Mouse (Mus musculus) heart, adult 9 months (tissue): ENCODE results near the gene Clec2l.

Source experiments
- DNase-seq, 2 experiments: peaks; one replicate each; pipeline ENCODE4 v3.0.0; 2022; ENCODE audit warnings: low spot score in 2 of 2

The Clec2l gene

DNA sequence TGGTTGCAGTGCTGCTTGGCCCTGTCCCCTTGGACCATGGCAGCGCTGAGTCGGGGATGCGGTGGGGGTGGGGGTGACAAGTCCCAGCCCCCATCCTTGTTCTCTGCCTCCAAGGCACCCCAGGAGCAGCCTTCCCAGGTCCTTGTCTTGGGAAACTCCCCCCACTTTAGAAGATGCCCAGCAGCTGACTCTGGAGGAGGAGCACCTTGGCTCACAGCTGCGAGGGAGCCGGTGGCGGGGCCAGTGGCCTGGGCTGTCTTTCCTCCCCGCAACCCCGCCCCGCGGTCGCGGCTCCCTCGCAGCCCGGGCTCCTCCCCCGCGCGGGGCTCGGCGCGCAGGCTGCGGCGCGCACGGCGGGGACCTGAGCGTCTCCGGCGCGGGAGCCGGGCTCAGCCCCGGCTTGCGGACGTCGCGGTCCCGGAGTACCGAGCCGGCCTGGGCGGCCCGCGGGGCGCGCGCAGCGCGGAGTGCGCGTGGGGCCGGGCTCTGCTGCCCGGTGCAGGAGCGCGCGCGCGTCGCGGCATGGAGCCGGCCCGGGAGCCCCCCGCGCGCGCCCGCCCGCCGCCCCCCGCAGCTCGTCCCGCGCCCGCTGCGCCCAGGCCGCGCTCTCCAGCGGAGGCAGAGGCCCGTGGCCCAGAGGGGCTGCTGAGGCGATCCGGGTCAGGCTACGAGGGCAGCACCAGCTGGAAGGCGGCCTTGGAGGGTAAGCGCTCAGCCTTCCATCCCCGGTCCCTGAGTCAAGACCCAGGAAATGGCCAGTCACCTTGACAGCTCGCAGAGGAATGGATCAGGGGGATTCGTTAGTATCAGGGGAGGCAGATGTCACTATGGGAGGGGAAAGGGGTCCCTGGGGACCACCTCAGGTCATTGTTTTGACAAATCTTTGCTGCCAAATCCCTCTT, at the start of gene Clec2l:
TSS of gene Clec2l (plus strand) at position 356 of the 902 bp plus-strand sequence.
- no peak for DNase-seq

DNA sequence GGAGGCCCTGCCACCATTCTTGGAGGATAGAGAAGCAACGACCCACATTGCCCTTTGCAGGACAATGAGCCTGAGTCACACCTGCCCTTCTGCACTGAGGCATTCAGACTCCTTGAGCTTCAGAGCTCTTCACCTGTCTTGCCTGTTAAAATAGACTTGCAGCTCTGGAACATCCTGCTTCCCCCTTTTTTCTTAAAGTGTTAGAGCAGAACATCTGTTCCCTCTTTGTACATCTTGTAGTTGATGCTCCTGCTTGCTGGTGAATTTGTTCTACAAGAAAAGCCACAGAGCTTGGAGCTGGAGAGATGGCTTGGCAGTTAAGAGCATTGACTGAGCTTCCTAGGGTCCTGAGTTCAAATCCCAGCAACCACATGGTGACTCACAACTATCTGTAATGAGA, 40.5 kb upstream of the Clec2l start:
- no peak for DNase-seq

DNA sequence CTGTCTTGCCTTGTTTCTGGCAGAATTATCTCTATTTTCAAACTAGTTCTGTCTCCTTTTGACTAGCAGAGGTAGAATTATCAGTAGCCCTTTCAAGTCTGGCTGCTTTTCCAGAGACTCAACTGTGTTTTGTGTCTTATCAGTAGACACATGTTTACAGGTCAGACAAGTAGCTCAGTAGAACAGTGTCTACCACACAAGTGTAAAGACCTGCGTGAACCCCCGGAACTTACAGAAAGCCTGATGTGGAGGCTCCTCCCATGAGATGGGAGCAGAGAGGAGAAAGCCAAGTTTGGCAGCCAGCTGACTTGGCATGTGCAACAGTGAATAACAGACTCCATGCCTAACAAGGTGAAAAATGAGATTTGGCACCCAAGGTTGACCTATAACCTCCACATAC, 39.4 kb upstream of the Clec2l start:
- no peak for DNase-seq

DNA sequence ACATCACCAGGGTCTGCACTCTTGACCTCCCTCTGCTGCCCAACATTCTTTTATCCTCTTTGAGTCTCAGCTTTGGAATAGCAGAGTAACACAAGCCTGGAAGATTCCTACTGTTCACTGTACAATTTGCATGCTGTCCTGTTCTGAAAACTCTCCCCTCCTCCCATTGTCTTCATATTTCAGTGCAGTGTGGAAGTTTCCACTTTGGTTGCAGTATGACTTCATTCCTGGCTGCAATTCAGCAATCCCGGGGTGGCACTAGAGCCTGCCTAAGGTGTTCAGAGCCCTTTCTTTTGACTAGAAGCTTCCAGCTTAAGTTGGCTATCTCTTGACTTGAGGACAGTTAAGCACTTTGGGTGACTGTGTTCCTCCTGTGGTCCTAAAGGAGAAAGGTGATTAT, 38.4 kb upstream of the Clec2l start:
- peak in 1 of 2 experiments; percentile 15 for DNase-seq

DNA sequence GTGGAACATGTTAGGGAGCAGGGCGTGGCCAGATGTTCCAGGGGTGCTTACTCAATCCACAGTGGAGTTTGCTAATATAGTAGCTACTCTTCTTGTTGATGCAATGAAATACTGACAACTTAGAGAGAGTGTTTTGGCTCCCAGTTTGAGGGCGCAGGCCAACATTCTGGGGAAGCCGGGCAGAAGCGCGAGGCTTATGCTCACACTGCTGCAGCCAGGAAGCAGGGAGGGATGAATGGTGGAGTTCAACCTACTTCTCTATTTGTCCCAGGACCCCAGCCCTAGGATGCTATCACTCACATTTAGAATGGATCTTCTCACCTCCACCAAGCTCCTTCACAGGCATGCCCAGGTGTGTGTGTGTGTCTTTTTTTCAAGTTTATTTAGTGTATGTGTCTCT, 36.8 kb upstream of the Clec2l start:
- no peak for DNase-seq

DNA sequence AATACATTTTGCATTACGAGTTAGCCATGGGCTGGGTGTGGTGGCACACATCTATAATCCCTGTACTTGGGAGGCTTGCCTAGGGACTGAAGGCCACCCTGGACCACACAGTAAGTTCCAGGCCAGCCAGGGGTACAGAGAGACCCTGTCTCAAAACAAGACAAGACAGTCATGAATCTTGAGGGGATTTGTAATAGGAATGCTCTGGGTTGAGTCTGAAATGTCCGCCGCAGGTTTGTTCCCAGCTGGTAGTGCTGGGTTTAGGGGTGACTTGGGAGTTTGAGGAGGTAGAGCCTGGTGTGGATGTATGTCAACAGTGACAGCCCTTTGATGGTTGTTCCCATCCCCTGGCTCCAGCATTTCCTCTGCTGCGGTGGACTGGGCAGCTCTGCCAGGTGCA, 35.8 kb upstream of the Clec2l start:
- no peak for DNase-seq

DNA sequence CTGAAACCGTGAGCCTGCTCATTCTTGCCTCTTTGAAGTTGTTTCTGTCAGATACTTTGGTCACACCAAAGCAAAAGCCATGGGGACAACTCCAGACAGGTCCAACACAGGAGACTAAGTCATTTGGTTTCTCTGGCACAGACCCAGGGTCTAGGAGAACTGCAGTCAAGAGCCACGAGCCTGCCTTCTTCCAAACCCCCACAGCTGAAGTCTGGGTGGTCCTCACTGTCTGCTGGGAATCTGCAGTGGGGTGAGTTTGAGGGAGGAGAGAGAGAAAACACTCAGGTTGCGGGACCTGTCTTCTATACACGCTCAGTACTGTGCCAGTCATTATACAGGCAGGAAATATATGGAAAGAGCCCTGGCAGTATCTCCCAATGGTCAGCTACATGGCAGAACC, 35.4 kb upstream of the Clec2l start:
- no peak for DNase-seq

DNA sequence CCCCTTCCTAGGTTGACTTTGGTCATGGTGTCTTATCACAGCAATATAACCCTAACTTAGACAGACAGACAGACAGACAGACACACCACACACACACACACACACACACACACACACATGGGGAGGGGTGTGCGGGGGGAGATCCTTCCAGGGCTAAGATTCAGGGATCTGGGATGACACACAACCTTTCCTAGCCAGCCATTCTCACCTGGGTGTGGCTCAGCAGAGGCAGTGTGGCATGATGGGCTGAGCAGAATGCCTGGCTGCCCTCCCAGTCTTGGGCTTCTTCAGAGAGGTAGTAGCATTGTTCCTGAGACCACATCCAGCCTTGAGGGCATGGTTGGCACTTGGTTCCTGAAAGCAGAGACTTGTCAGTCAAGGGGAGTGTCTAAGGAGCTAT, 33.3 kb upstream of the Clec2l start:
- no peak for DNase-seq

DNA sequence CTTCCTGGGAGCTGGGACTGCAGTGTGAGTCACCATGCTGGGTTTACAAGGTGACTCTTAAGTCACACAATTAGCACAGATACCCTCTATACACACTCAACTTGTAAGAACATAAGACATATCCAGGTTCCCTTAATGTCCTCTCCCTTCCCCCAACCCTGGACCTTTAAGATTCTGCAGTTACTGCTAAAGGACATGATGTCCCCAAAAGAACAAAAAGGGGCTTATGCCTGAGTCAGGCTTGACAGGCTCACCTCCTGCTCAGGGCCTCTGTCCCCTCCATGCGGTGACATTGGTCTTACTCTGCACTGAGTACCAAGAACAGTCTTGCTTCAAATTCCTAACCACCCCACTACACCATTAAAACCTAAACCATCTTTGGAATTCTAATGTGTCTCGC, 30.0 kb upstream of the Clec2l start:
- no peak for DNase-seq

DNA sequence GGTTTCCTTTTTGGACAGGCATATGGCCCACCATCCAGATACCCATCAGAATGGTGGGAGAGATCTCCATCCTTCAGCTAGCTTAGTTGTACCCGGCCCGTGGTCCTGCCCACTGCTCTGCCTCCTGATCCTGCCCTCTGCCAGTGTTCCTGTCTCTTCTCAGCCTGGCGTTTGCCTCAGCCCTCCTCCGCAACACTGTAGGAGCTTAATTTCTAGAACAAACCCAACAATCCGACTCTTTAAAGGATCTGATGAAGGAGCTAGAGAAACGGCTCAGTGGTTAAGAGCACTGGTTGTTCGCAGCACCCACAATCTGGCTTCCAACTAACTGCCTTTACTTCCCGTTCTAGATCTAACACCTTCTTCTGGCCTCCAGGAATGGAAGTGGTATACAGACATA, 28.4 kb upstream of the Clec2l start:
- DNase-seq, result no peak

DNA sequence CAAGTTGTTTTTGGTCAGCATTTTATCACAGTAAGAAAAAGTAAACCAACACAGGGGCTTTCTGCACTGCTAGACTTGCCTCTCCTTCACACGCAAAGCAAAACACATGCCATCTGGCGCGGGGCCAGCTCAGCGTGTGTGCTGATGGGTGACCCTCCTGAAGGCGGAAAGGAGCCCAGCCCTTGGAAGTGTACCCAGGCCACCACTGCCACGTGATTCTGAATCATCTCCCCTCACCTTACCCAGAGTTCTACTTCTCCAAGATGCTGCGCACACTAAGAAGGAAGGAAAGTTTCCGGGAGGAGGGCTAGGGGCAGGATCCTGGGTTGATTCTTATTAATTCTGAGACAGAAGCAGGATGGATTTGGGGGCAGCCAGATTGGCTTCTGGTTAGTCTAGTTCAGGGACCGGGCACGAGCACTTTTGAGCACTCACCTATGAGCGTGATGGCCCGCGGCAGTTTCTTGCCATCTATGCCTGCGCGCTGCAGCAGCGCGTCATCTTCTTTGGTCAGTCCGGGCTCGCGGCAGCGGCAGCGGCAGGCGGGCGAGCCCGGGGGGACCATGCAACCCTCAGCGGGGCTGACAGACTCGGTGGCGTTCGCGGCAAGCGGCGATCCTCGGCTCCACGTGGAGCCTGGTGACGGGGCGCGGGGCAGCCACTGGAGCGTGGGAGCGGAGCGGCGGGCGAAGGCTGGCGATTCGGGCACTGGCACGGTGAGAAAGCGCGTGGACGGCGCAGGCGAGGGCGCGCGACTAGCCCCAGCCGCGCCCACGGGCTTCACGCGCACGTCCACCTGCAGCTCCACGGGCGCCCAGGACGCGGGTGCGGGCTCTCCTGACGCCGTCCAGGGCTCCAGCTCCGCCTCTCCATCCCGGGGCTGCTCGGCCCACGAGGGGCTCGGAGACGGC, 26.7 kb upstream of the Clec2l start:
- no peak for DNase-seq

DNA sequence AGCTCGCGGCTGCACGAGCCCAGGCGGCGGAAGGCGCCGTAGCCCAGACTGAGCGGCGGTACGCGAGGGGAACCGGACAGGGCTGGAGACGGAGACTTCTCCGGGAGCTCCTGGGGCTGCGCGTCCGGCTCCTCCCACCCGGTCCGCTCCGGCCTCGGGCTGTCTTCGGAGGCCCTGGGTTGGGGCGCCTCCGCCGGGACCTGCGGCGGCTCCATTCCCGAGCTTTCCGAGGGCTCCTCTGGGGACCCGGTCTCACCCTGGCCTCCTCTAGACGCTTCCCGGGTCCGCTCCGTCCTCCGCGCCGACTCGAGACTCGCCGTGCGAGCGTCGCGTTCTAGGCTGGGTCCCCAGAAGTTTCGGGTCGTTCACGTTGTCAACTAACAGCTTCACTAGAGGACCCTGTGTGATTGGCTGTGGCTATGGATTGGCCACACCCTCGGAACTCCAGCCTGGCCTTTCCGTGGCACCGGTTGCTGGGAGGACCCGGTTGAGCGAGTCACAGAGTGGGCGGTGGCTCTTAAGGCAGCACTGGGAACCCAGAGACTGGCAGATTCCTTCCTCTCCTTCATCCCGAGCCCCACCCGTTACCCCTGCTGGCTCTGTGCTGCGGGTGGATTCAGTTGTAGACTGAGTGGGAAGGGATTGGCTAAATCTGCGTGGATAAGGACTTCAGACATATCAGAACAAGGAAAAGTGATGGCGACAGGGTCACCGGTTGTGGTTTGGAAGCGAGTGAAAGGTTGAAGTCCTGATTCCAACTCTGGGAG, 25.8 kb upstream of the Clec2l start, which contains the start of gene Klrg2:
TSS of gene Klrg2 (minus strand) at position 391 of the 767 bp plus-strand sequence.
- peak; percentile 70 to 80 for DNase-seq

DNA sequence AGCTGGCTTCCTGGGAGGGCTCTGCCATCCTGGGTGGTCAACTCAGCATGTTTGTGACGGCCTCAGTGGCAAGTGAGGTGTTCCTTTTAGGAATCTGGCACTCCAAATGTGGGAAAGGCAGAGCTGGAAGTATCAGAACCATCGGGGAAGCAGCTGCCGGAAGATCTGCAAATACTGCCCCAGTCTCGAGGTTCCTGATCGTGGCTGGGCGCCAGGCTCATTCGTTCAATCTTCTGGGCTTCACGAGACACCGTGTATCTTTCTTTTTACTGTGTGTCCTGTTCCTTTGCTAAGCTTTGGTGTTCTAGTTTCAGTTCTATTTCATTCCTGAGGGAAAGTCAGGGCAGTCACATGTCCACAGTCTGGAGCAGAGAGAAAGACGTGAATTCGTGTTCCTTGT, 22.5 kb upstream of the Clec2l start:
- no peak for DNase-seq

DNA sequence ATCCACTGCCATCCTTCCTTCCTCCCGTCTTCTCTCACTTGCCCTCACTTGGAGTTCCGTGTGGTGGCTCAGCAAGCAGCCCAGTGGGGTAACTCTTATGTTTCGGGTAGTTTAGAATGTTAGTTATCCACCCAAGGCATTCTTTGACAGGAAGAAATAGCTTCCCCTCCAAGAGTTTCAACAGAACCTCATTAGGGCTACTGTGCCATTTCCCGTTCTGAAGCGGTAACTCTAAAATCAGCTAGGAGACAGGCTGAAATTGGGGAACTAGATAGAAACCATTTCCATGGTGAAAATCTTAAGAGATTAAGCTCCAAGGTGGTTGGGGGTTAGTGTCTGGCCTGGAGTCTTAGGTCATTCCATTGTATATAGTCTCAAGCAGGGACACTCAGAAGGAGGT, 21.6 kb upstream of the Clec2l start:
- DNase-seq, result peak in 1 of 2 experiments; percentile 17

DNA sequence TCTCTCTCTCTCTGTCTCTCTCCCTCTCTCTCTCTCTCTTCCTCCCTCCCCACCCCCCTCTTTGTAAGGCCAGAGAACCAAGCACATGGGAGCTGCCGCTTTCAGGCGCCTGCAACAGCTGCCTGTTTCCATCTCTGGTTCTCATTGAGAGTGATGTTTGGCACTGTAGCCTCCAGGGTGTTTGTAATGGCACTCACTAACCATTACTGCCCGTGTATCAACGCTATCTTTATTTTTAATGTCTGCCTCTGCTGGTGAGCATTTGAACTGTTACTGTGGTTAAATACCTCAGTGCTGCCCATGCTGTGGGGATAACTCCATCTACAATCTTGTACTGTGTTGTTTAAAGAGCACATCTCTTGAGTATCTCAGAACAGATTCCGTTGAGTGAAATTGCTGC, 21.2 kb upstream of the Clec2l start:
- no peak for DNase-seq

DNA sequence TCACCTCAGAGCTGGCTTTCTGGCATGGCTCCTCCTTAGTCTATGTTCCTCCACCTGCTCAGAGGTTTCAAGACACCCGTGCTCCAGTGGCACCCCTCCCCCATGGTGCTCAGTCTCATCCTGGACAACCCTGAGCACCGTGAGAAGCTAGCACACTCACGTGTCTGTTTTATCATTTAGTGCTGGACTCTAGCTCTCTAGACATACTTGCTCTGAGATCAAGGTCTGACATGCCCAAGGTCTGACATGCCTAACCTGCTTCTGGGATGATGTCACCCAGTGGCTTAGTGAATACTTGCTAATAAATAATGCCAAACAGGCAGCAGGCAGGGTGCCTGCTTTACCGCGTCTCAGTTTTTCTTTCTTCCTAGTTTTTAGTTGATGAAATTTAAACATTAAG, 20.3 kb upstream of the Clec2l start:
- DNase-seq, result no peak

DNA sequence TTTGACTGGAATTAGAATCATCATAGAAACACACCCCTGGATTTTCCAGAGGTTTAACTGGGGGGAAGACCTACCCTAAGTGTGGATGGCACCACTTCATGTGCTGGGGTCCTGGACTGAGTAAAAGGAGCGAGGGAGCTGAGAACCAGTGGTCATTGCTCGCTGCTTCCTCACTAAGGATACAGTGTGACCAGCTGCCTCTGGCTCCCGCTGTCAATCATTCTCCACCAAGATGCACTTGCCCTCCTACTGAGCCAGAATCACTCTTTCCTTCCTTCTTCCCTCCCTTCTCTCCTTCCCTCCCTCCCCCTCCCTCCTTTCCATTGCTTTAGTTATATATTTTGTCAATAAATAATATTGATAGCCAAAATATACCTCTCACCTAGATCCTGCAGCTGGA, 19.8 kb upstream of the Clec2l start:
- DNase-seq, result no peak

DNA sequence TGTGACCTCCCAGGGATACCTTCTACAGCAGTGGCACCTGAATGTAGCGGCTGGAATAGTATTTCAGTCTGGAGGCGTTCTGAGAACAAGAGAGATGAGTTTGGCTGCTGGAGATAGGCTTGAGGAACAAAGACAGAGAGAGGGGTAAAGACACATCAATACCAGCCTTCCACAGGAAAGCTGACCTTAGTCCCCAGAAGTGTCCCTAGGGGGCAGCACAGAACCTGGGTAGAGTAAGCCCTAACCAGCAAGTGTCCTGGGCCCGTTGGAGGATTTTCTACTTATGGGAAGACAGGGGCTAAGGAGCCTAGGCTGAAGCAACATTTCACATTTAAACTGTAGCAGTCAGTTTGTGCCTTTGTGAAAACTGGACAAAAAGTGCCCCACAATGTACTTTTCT, 13.3 kb upstream of the Clec2l start:
- DNase-seq, result no peak

DNA sequence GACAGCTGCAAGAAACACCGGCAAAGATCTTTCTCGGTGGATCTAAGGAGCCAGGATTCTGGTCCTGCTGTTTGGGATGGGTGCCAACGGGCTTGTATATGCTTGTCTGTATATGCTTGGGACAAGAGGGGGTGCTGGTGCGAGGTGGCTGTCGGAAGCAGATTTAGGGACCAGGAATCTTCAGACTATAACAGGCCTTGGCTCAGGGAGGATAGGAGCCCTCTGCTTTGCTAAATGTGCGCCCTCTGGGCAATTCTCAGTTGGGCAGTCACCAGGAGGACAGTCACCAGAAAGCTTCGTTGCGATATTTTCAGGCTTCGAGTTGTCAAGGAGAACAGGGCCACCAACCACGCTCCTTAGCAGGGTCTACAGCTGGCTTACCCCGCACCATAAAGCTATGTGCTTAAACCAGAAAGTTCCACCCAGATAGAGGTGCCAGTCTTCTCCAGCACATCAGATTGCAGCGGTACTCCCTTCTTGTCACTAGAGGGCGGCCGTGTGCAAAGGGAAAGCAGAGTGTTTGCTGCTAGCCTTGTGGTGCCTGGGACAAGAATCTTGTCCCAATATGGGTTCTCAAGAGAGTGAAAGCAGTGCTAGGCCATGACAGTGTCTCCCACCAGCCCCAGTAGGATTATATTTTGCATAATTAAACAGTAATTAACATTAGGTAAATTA, 12.5 kb upstream of the Clec2l start:
- peak in 1 of 2 experiments; percentile 35 for DNase-seq

DNA sequence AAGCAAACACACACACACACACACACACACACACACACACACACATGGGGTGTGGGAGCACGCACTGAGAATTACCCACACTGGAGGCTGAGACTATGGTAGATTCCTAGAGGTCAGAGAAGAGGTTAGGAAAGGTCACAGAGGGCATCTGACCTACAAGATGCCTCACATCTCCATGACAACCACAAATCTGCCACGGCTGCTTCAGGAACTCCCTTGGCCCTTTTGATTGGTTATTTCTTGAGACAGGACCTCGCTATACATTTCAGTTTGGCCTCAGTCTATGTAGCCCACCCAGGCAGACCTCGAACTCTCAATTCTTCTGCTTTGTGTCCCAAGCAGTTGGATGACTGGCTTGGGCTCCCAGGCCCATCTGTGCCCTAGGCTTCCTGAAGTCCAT, 1.2 kb upstream of the Clec2l start:
- no peak for DNase-seq

DNA sequence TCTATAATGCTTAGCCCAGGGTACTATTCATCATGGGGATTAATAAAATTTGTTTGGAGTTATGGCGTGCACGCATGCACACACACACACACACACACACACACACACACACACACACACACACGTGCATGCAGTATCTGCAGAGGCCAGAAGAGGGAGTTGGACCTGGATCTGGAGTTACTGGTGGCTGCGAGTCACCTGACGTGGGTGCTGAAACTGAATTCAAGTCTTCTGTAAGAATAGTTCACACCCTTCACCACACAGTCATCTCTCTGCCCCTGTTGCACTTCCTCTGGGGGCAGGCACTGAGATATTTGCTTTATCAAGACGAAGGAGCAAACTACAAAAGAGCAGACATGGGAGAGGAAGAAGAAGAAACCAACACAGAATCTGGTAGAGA, 6.7 kb downstream of the Clec2l start:
- DNase-seq, result no peak
